Mouse (Mus musculus) limb, embryonic 14.5 days (tissue): Measurements from ENCODE around the gene Muc2. TPM values are rescaled to one million over a fixed set of nuclear protein-coding genes. Genes with fewer than 3 reads are reported as not detected.
A peak's percentile ranks its signal among the peaks of the same experiment; 100 is the strongest.

Experiments used
- ATAC-seq: fragments of 200-750 bp; cut with Nextera tagmentation; 2 replicates; pipeline ENCODE4 v1.8.0; 2017; ENCODE audit warnings: low read depth, moderate number of reproducible peaks, moderate TSS enrichment; ENCODE audit not compliant: low FRiP score
- DNase-seq: peaks from one replicate; pipeline ENCODE4 v3.0.0-alpha.2; 2015; ENCODE audit warnings: low spot score
- H3K27ac ChIP-seq: fragments of 300-500 bp; sonication (generic); replicated peaks from 2 replicates; pipeline ENCODE4 v1.5.1; 2014; ENCODE audit warnings: low read depth, mild to moderate bottlenecking, low read length, moderate library complexity, mixed read lengths
- H3K27me3 ChIP-seq: fragments of 300-500 bp; sonication (generic); 2 replicates; pipeline ENCODE4 v1.6.1; 2014; ENCODE audit warnings: low read length, mixed read lengths; ENCODE audit not compliant: control insufficient read depth, insufficient read depth
- H3K36me3 ChIP-seq: fragments of 300-500 bp; sonication (generic); 2 replicates; pipeline ENCODE4 v1.6.1; 2014; ENCODE audit warnings: mild to moderate bottlenecking, low read length, moderate library complexity, mixed read lengths; ENCODE audit not compliant: control insufficient read depth, insufficient read depth
- H3K4me1 ChIP-seq: fragments of 300-500 bp; sonication (generic); 2 replicates; pipeline ENCODE4 v1.6.1; 2014; ENCODE audit warnings: antibody characterized with exemption, low read length, mixed read lengths; ENCODE audit not compliant: control insufficient read depth, insufficient read depth
- H3K4me2 ChIP-seq: fragments of 300-500 bp; sonication (generic); replicated peaks from 2 replicates; pipeline ENCODE4 v1.6.1; 2014; ENCODE audit warnings: low read depth, mild to moderate bottlenecking, low read length, moderate library complexity; ENCODE audit not compliant: severe bottlenecking
- H3K4me3 ChIP-seq: fragments of 300-500 bp; sonication (generic); replicated peaks from 2 replicates; pipeline ENCODE4 v1.5.1; 2014; ENCODE audit warnings: low read length
- H3K9ac ChIP-seq: fragments of 300-500 bp; sonication (generic); 2 replicates; pipeline ENCODE4 v1.6.1; 2014; ENCODE audit warnings: mild to moderate bottlenecking, low read depth, low read length, moderate library complexity; ENCODE audit not compliant: severe bottlenecking
- H3K9me3 ChIP-seq: fragments of 300-500 bp; sonication (generic); 2 replicates; pipeline ENCODE4 v1.6.1; 2016; ENCODE audit warnings: low read length; ENCODE audit not compliant: control insufficient read depth
- POLR2A ChIP-seq: fragments of 200-500 bp; IDR thresholded peaks from 2 replicates; pipeline ENCODE4 v1.8.0; 2012; ENCODE audit warnings: inconsistent platforms, mild to moderate bottlenecking, moderate library complexity, borderline replicate concordance; ENCODE audit not compliant: insufficient read depth, insufficient read length; ENCODE audit errors: extremely low read depth
- WGBS: fragments of 180-500 bp; shearing (Covaris S2); extraction: QIAGEN DNeasy Blood & Tissue Kit; methylation state at CpG from one replicate; pipeline ENCODE4 v1.1.7; 2014; 5-methylcytosine and 5-hydroxymethylcytosine counted together
- polyA plus RNA-seq, 2 experiments: library from polyadenylated mRNA; depleted of rRNA in 1 of 2; stranded (reverse) in 1 of 2; unstranded in 1 of 2; fragments of >200 nt; fragmentation: Nextera tagmentation in 1 of 2; extraction: Ambion mirVana in 1 of 2; gene quantifications; 2 replicates each; pipeline versions ENCODE4 v1.2.1 to v1.2.3; 2012 to 2014

Gene Muc2
- polyA plus RNA-seq, 2 experiments = 0.43 to 2.7 TPM

- no peaks in the 10 kb centered on the region for H3K27me3 ChIP-seq
- no peak overlapping the region for H3K4me2 ChIP-seq
- ATAC-seq = no peak
- 84% methylated on average over 5 of the region's 5 CpGs for WGBS
- no peaks in the 10 kb centered on the region for H3K36me3 ChIP-seq
- no peaks in the 10 kb centered on the region for H3K9me3 ChIP-seq
- H3K4me3 ChIP-seq = no peak overlapping the region
- no peaks in the 10 kb centered on the region for H3K4me1 ChIP-seq
- DNase-seq = no peak
- no peak overlapping the region for H3K9ac ChIP-seq
- TF ChIP-seq POLR2A = no peak
- H3K27ac ChIP-seq = no peak overlapping the region
These were observed 18.4 kb upstream of the Muc2 start for GRCm38 (mm10) chr7:141671626-141672291.

GRCm38 (mm10) chr7:141678922-141679321 is 11.2 kb upstream of the Muc2 start:
- no peak overlapping the region for H3K27ac ChIP-seq
- no peak for ATAC-seq
- H3K27me3 ChIP-seq = no peaks in the 10 kb centered on the region
- 83% methylated on average over 4 of the region's 4 CpGs for WGBS
- no peak overlapping the region for H3K4me2 ChIP-seq
- no peaks in the 10 kb centered on the region for H3K9me3 ChIP-seq
- no peak for DNase-seq
- TF ChIP-seq POLR2A = no peak
- H3K36me3 ChIP-seq = no peaks in the 10 kb centered on the region
- no peaks in the 10 kb centered on the region for H3K4me1 ChIP-seq
- no peak overlapping the region for H3K4me3 ChIP-seq
- no peak overlapping the region for H3K9ac ChIP-seq

- no peaks in the 10 kb centered on the region for H3K27me3 ChIP-seq
- WGBS = 68% methylated on average over 10 of the region's 10 CpGs
- DNase-seq (no peak), ATAC-seq (no peak)
- no peaks in the 10 kb centered on the region for H3K36me3 ChIP-seq
- no peak overlapping the region for H3K4me3 ChIP-seq
- no peaks in the 10 kb centered on the region for H3K9me3 ChIP-seq
- no peak overlapping the region for H3K4me2 ChIP-seq
- H3K9ac ChIP-seq = no peak overlapping the region
- H3K4me1 ChIP-seq = no peaks in the 10 kb centered on the region
- H3K27ac ChIP-seq = no peak overlapping the region
- TF ChIP-seq POLR2A = no peak
These were observed 2.8 kb upstream of the Muc2 start for GRCm38 (mm10) chr7:141687330-141687729.

- ATAC-seq (peak; percentile 39; the same call in 1 of the 2 replicates), DNase-seq (no peak)
- Histone ChIP-seq H3K4me1 (no peaks in the 10 kb centered on the region), H3K9ac (no peak overlapping the region), H3K9me3 (no peaks in the 10 kb centered on the region), H3K4me2 (peak overlapping the region; percentile 45), H3K4me3 (peak overlapping the region; percentile 13; the same call in 1 of the 2 replicates), H3K27ac (no peak overlapping the region), H3K36me3 (no peaks in the 10 kb centered on the region), H3K27me3 (no peaks in the 10 kb centered on the region)
- WGBS = 55% methylated on average over 30 of the region's 30 CpGs
- no peak for TF ChIP-seq POLR2A
These were observed 3.6 kb downstream of the Muc2 start for GRCm38 (mm10) chr7:141693591-141694273.

- TF ChIP-seq POLR2A = no peak
These were observed 4.1 kb downstream of the Muc2 start for GRCm38 (mm10) chr7:141694274-141694639.

More at GRCm38 (mm10) chr7:141694274-141694639, 4.1 kb downstream of the Muc2 start:
- Histone ChIP-seq H3K4me1 (no peaks in the 10 kb centered on the region), H3K4me2 (no peak overlapping the region), H3K9ac (no peak overlapping the region), H3K9me3 (no peaks in the 10 kb centered on the region), H3K27me3 (no peaks in the 10 kb centered on the region), H3K4me3 (no peak overlapping the region), H3K36me3 (no peaks in the 10 kb centered on the region), H3K27ac (no peak overlapping the region)
- ATAC-seq (no peak), DNase-seq (no peak)
- WGBS = 75% methylated on average over 5 of the region's 5 CpGs
